Mouse (Mus musculus) urinary bladder, postnatal 36 days (tissue): ENCODE results near the gene Cyb5d1.

Experiments
- DNase-seq, 2 experiments: peaks; one replicate each; pipeline ENCODE4 v3.0.0; 2022; ENCODE audit warnings: low spot score in 2 of 2, mixed read lengths in 1 of 2

The Cyb5d1 gene

DNA sequence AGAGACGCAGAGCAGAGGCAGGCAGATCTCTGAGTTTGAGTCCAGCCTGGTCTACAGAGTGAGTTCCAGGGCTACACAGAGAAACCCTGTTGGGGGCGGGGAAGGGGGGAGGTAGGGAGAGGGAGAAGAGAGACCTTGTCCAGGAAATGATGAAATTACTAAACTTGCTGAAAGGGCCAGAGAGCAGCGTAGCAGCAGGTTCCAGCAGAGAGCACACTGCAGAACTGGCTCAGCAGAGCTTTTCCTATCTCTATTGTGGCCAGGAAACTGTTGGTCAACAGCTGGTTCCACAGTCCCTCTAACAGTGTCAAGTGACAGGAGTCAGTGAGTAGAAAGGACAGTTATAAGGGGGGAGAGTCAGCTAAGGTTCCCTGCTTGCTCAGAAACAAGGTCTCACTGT lies 15.8 kb downstream of the Cyb5d1 start:
- DNase-seq = no peak

DNA sequence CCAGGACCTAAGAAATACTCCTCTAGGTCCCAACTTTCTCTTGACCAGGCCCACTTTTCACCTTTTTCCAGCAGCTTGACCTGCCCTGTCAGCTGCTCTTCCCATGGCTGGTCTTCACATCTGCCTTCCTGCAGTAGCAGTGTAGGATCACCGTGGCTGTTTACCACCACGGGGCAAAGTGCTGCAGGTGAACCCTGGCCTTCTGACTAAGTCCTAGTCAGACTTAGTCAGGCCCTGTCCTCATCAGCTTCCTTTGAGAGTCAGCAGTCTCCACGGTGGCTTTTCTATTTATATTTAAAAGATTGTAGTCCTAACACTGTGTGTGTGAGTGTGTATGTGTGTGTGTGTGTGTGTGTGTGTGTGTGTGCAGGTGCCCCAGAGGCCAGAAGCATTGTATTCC lies 17.7 kb downstream of the Cyb5d1 start:
- no peak for DNase-seq

DNA sequence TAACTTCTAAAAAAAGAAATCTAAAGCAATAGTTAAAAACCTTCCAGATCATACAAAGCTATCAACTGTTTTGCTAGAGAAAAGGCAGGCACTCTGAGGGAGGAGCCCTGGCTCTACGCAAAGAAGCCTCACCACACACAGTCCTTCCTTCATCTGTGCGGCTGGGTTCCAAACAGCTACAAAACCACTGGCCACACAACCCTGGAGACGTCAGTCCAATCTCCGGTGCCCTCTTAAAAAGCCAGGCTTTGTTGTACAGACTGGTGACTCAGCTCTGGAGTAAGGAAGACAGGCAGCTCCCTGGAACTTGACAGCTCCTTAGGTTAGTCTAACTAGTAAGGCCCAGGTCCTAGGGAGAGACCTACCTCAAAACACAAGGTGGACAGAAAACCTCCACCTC lies 19.8 kb downstream of the Cyb5d1 start:
- no peak for DNase-seq

DNA sequence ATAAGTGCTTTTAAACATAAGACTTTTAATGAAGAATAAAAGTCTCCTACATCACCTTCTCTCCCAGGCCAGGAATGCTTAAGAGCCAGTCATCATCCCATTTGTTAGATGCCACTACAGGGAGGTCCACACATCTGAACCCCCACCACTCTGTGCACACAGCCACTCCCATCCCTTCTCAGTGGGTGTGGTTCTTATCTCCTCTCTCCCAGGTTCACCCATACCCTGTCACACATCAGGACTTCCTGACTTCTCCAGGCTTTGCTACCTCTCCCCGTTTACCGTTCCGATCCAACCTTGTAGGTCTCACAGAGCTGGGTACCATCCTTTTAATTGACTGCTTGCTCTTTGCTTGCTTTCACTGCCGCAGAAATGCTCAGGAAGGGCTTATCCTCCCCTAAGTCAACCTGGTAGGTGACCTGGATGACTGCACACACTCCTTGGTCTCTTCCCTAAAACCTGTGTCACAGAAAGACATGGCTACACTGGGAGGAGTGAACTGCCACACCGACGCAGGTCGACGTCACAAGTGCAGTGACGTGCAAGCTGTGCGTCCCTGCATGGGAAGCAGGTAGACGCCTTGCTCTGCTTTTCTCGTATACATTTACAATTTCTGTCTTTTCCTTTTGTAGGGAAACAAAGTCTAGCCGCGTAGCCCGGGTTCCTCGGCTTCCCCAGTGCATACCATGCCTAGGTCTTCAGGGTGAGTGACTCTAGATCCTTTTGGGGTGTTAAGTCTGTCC lies 22.0 kb downstream of the Cyb5d1 start:
- DNase-seq = no peak

DNA sequence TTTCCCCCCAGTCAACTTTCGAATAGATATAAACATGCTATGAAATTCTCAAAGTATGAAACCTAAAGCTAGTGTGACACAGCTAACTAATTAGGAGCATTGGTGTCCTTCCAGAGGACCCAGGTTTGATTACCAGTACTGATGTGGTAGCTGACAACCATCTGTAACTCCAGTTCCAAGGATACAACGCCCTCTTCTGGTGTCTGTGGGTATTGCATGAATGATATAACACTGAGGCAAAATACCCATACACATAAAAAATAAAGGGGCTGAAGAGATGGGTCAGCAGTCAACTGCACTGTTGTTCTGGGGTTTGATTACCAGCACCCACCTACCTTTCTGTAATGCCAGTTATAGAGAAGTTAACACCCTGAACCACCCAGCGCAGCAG lies 22.7 kb downstream of the Cyb5d1 start:
- DNase-seq = no peak

DNA sequence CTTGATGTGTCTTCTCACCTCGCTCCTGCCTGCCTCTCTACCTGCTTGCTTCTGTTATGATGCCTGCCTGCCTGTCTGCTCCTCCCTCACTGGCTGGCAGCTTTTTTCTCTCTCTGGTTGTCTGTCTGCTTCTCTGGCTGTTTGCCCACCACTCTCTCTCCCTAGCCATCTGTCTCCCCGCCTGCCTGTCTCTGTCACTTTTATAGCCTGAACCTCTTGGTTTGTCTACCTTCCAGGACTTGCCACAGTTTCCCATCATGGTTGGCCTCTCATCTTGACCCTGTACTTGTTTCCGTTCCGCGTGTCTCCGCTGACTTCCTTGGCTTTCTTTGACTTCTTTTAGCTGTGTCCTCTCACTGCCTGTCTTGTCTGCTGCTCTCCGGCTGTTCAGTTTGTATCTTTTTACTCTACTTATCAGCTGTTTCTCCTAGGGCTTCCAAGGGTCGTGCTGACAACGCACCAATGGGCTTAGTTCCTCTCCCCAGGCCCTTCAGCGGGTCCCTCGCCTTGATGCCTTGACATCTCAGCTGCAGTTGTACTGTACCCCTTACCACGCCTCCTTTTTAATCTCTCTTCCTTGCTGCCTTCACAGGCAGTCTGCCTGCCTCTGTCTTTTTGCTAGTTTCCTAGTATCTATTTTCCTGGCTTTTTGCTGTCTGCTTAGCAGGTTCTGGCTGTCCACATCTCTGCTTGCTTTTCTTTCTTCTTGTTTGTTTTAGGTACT lies 23.2 kb downstream of the Cyb5d1 start:
- no peak for DNase-seq

DNA sequence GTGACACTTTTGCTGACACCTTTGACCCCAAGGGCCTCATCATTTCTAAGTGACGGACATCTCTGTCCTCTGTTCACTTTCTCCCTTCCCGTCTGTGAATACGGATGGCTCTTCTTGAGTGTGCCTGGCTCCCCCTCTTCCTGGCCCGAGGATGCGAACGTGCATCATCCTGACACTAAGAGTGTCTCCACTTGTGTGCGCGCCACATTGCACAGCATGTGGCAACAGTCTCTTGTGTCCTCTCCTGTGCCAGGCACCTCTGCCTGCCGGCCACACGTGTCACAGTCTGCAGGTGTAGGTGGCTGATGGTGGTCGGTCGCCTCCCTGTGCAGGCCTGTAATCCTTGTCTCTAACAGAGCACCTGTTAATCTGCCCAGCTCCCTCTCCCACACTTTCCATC lies 23.8 kb downstream of the Cyb5d1 start:
- DNase-seq = no peak

DNA sequence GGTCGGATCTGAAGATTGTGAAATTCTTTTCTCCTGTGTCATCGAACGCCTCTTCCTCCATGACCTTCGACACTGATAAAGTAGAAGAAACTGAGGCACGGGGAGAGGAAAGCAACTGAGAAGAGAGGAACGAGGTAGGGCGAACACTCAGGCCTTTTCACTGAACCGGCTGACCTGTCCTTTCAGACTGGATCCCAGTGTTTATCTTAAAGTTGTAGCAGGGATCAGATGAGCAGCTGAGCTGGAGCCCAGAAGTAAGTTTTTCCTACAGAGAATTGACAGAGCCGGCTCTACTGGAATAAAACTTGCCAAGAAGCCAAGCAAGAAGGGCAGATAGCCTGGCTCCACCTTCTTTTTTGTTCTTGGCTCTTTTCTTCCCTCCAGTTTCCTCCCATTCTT lies 24.6 kb downstream of the Cyb5d1 start:
- no peak for DNase-seq

DNA sequence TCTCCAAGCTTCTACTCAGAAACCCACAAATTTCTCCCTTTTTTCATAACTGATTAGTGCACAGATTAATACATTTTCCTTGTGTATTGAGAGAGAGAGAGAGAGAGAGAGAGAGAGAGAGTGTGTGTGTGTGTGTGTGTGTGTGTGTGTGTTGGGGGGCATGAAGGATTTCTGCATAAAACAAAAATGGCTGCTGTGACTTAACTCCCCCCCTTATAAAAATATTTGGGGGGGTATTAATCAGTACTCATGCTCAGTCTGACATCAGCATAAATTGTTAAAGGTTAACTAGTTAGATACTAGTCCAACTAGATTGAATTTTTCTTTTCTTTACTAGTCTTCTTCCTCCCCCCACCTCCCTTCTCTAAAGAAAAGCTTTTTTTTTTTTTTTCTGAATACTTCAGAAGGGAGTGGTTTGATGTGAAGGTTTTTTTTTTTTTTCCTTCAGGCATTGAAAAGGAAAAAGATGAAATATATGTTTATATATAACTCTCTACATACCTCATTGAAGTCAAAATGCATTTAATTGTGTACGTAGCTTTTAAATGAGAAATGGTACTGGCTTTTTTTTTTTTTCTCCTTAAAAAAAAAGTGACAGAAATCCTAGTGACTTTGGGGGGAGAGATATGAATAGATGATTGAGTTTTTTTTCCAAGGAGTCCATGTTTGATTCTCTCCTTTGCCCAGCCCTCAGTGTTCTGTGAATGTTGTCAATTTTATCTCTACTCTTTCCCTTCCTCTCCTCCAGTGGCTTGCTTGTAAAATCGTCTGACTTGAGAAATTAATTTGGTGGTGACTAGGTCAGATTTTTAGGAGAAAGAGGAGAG lies 25.2 kb downstream of the Cyb5d1 start:
- no peak for DNase-seq

DNA sequence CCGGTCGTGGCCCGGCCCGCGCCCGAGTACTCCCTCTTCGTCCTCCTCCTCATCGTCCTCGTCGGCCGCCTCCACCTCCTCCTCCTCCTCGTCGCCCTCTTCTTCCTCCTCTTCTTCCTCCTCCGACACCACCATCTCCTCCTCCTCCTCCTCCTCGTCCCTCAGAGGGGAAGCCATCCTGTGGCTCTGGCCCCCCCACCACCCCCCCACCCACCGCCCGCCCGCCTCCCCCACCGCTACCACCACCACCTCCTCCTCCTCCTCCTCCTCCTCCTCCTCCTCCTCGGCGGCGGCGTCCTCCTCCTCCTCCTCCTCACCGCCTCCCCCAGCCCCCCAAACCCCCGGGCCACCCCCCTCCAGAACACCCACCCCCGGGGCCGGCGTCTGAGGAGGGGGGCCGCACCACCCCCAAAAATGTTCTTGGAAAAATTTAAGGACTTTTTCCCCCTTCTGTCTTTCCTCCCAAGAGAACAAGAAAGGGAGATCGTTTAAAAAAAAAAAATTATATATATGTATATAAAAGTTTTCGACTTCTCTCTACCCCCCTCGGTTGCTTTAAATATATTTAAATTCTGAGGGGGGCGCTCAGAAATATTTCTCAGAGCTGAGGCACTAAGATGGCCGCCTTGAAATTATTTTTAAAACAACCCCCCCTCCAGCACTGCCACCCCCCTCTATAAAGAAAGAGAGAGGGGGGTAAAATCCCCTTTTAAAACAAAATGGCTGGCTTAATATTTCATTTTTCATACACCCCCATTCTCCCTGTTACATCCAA lies 26.0 kb downstream of the Cyb5d1 start, which contains the start of gene Chd3:
TSS of gene Chd3 (minus strand) at position 192 of the 775 bp plus-strand sequence.
- no peak for DNase-seq

DNA sequence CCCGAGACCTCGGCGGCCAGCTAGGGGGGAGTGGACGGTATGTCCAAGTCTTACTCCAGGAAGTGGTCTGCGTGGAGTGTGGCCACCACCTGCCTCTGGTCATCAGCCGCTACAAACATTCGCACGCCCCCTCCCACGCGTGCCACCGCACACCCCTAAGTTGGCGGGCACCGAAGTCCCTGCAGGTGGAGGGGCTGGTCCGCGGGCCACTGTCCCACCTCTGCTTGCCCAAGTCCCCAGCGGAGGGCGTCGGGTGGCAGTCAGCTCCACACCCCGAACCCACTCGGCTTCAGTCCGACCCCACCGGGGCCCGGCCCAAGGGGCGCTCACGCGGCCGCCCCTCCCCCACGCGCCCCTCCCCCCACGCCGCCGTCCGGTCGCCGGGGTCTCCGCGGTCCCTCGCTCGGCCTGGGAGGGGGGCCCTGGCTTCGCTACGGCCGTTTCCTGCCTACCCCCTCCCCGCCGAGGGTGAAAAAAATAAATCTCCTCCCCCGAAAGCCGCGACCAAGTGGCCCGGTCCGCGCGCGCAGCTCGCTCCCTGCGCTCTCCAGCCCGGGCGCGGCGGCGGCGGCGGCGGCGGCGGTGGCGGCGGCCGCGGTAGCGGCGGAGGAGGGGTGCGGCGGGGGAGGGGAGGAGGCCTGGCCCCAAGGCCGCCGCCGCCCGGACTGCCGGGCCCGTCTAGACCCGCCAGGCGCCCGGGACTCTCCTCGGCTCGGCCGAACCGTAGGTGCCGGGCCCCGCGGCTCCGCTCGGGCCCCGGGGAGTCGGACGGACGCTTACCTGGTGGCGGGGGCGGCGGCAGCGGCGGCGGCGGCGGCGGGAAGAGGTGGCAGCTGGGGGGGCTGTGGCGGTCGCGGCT lies 26.8 kb downstream of the Cyb5d1 start:
- peak; percentile 24 to 30 for DNase-seq

DNA sequence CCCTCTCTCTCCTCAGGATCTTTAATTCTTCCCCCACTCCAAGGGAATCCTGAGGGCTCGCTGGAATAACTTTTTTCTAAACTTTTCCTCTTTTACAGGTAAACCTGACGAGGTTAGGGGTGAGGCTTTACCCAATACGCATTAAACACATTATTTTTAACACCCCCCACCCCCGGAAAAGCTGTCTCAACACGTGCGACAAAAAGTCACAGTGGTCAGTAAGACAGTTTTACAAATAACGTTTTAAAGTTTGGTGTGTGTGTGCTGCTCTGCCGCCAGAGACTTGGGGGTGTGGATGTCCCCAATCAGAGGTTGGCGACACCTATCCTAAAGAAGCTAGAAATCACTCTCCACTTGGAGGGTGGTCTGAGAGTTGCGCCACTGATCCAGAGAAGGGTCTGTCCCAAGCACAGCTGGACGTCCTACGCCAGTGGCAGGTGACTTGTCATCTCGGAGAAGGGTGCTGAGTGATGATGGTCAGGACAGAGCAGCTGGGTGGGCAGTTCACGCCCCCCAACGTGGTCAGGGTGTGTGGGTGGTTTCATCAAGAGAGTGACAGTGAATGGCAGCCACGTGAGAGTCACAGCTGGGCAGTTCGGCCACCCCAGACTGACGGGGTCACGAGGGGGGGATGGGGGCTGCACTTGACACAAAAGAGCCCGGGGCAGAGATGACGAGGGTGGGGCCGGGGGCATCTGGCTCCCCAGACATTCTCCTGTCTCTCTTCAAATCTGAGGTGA lies 27.6 kb downstream of the Cyb5d1 start:
- DNase-seq = peak; percentile 11 to 13

DNA sequence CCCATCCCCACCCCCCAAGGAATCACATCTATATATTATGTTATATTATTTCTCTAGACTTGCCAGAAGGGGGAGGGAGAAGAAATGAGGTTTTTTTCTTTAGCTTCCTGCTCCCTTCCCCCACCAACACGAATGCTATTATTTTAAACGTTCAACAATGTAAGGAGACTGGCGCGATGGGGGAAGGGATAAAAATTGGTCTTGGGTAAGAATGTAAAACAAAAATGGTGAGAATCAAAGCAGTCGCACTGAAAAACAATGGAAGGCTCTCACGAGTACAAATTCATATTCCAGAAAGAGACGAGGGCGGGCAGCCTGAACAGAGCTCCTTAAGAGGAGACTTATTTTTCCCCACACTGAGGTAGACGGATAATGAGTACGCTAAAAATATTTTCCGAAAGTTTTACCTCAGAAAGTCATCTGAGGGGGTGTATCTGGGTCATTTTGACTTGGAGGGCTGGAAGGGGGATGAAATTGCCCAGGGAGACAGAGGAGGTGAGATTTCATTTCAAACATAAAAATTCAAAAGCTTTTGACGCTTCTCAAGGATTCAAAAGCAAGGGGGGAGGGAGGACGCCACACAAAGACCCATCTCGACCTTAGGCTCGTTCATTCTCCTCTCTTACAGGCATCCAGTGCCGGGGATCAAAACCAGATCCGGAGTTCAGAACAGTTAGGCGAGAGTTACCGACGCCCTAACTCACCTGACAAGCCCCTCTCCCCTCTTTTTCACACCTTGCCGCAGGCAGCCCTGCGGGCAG lies 28.4 kb downstream of the Cyb5d1 start:
- DNase-seq = peak; percentile 20 to 21

DNA sequence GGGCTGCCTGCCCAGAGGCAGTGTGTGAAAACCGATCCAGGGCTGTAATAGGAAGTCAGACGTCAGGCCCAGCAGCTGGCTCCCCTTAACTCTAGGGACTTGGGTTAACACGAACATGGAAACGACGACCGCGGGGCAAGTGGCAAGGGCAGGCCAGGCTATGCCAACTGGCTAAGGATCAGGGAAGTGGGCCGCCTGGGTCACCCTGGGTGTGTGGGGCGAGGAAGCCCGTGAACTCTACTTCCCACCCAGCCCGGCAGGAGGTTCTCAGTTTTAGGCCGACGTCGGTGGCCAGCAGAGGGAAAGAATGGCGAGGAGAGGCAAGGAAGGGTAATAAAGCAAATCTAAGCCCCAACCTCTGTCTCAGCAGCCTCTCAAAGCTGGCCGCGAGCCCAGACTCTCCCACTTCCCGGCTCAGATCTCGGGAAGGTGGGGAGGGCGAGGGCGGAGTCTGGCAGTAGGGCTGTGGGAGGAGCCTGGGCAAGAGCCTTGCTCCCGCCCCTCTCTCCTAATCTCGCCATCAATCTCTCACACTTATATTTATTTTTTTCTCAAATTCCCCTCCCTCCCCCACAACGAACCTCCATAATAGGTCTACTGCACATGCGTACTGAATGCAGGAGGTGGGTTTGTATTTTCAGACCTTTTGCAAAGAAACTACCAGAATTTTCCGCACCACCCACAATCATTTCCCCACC lies 29.1 kb downstream of the Cyb5d1 start:
- DNase-seq = peak; percentile 90 to 97

DNA sequence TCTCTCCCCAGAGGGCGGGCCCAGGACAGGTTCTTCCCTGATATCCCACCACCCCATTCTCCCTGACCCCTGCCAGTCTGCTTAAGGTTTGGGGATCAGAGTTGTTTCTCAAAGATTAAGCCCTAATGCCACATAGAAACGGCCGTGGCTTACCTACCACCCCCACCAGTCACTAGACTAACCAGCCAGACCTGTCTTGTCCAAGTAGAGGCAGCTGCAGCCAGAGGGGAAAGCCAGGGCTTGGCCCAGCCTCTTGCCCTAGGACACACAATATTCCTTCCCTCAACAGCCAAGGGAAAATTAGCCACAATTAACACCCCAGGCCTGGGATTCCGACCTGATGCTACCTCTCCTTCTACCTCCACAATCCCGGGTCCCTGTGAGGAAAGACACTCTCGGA lies 29.7 kb downstream of the Cyb5d1 start:
- DNase-seq = peak; percentile 47 to 64

DNA sequence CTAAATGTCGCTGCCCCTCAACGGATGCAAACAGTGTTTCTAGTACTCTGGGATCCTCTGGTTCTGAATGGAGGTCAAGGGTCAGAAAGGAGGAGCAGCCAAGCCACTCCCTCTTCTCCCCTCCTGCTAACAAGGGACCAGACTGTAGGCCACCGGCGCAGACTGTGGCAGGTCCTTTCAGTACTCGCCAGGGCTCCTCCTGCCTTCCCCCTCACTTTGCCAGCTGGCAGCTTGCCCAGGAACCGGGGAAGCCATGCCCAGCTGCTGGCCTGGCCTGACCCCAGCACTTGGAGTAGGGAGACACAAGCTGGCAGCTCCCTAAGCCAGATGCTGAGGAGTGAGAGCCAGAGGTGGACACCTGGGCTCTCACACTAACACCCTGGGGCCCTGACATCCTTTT lies 30.5 kb downstream of the Cyb5d1 start:
- DNase-seq = peak; percentile 86 to 94

DNA sequence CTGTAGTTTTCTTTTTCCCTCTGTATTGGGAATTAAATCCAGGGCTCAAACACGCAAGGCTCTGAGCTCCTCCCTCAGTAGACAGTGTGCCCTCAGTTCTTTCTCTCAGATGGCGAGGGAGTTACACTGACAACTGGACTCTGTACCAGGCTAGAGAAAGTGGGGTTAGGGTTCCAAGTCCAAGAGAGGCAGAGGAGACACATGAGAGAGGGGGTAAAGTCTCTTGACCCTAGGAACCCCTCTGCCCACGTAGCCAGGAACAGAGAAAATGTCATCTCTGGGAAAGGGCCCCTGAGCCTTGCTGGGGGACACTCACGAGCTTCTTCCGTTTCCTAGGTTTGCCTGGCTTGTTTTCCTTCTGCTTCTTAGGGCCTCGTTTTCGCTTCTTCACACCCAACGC lies 31.1 kb downstream of the Cyb5d1 start:
- DNase-seq = no peak

DNA sequence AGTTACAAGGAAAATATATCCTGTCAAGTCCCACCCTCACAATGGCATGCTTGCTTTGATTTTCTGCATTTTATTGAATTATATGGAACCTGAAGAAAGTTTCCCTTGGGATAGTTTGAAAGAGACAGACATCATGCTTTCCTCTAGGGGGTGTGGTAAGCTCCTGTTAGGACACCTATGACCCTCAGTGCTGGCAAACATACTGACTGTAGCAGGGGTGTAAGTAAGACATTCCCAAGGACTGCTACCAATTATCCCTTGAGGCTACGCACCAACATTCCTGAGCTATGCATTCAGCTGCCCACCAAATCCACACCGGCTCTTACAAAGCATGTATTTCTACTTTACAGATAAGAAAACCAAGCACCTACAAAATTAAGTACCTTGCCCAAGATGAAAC lies 33.0 kb downstream of the Cyb5d1 start:
- no peak for DNase-seq

DNA sequence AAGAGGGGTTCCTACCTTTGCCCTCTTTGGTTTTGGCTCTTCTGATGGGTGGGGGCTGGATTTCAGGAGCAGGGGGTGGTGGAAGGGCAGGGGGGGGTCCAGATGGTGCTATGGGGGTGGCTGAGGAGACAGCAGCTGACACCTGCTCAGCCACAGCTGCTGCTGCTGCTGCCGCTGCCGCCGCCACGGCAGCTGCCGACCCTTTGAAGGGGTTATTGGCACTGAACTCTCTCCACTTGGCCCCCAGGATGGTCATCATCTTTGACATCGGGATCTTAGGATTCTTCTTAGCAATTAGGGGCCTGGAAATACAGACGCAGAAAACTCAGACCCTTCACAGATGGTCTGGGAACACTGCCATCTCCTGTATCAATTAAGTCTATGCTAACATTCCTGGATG lies 33.4 kb downstream of the Cyb5d1 start:
- no peak for DNase-seq
